Mouse (Mus musculus): Measurements from ENCODE around the gene Cpn2. TPM values are rescaled to one million over a fixed set of nuclear protein-coding genes. Genes with fewer than 3 reads are reported as not detected.

Cpn2 gene
- not detected for polyA plus RNA-seq (2015; fragmentation: Illumina TruSeq; extraction: RNeasy Lipid Tissue Mini Kit (QIAGEN cat#74804); ENCODE audit: insufficient read depth, low read depth, low replicate concordance)

GRCm38 (mm10) chr16:30267359-30267758 lies at the start of gene Cpn2:
Cpn2 (minus strand) TSS chr16:30267499.

DNA sequence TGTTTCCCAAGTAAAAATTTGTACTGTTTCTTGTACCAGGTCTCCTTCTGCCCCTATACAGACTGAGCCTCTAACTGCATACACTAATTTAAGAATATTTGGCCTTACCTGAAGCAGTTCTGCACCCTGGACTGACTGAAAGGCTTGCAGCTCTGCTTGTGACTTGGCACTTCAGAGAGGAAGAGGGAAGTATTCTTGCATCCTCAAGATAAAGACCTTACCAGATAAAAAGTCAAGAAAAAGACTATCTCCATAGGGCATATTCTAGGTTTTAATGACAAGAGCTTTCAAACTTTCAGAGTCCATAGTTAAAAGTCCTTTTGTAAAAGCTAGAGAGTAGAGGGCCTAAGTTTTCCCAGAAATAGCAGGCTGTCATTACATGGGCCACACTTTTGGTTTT lies 43.3 kb upstream of the Cpn2 start, which contains the start of gene Gp5:
TSS of gene Gp5 (minus strand) at position 133 of the 400 bp plus-strand sequence.

DNA sequence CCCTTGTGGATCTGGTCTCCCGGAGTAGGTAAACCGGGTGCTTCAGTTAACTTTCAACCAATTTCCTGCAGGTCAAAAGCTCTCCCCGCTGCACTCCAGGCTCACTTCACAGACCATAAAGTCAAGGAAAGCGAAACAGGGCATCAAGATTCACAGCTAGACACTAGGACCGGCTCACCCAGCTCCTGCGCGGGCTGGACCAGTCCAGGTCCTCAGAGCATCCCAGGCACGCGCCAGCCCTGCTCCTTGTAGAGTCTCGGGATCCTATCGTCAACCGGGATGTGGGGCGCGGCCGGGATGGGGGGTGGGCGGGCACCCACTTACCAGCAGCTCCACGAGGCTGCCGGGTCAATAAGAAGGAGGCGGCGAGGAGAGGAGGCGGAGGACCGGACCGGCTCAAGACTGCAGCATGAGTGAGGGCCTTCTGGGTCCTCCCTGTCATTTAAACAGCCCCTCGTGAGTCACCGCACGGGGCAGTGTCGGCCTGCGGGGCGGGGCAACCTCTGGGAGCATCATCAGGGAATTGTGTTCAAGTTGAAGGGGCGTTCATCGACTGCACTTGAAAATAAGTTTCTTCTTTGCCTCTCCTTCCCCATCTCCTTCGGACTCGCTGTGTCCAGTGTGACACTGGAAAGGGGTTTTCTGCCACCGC lies 15.7 kb upstream of the Cpn2 start, which contains the start of gene Lrrc15:
TSS of gene Lrrc15 (minus strand) at position 413 of the 652 bp plus-strand sequence.

Other genes with a start within 250 kb of the Cpn2 start
- 8.8 TPM for gene Hes1, start 203.1 kb downstream of the Cpn2 start, polyA plus RNA-seq (2015; fragmentation: Illumina TruSeq; extraction: RNeasy Lipid Tissue Mini Kit (QIAGEN cat#74804); ENCODE audit: insufficient read depth, low read depth, low replicate concordance)
- gene Lrrc15, start 15.8 kb upstream of the Cpn2 start, polyA plus RNA-seq (2015; fragmentation: Illumina TruSeq; extraction: RNeasy Lipid Tissue Mini Kit (QIAGEN cat#74804); ENCODE audit: insufficient read depth, low read depth, low replicate concordance): not detected
- 0.61 TPM for gene Gp5, start 43.3 kb upstream of the Cpn2 start, polyA plus RNA-seq (2015; fragmentation: Illumina TruSeq; extraction: RNeasy Lipid Tissue Mini Kit (QIAGEN cat#74804); ENCODE audit: insufficient read depth, low read depth, low replicate concordance)
- 7.9 TPM for gene Atp13a3, start 138.5 kb upstream of the Cpn2 start, polyA plus RNA-seq (2015; fragmentation: Illumina TruSeq; extraction: RNeasy Lipid Tissue Mini Kit (QIAGEN cat#74804); ENCODE audit: insufficient read depth, low read depth, low replicate concordance)

Data from pancreas, adult 10 weeks (tissue).